Mouse (Mus musculus) stomach, postnatal 0 days (tissue): ENCODE measurements around the gene Eda2r. TPM values are rescaled to one million over a fixed set of nuclear protein-coding genes. Genes with fewer than 3 reads are reported as not detected.

Experiments used
- ATAC-seq: fragments of 200-750 bp; cut with Nextera tagmentation; 2 replicates; pipeline ENCODE4 v1.8.0; 2017; ENCODE audit not compliant: low FRiP score, low TSS enrichment
- DNase-seq: peaks from one replicate; pipeline ENCODE4 v3.0.0-alpha.2; 2016; ENCODE audit warnings: low spot score
- H3K27ac ChIP-seq: fragments of 300-500 bp; sonication (generic); replicated peaks from 2 replicates; pipeline ENCODE4 v1.5.1; 2014; ENCODE audit warnings: mild to moderate bottlenecking, control low read depth
- H3K27me3 ChIP-seq: fragments of 300-500 bp; sonication (generic); 2 replicates; pipeline ENCODE4 v1.6.1; 2014; ENCODE audit warnings: low read length; ENCODE audit not compliant: control insufficient read depth, insufficient read depth
- H3K36me3 ChIP-seq: fragments of 300-500 bp; sonication (generic); 2 replicates; pipeline ENCODE4 v1.6.1; 2014; ENCODE audit warnings: low read length, mixed read lengths; ENCODE audit not compliant: control insufficient read depth, insufficient read depth
- H3K4me1 ChIP-seq: fragments of 300-500 bp; sonication (generic); replicated peaks from 2 replicates; pipeline ENCODE4 v1.6.1; 2014; ENCODE audit warnings: antibody characterized with exemption; ENCODE audit not compliant: control insufficient read depth, insufficient read depth
- H3K4me2 ChIP-seq: fragments of 300-500 bp; sonication (generic); replicated peaks from 2 replicates; pipeline ENCODE4 v1.6.1; 2014; ENCODE audit warnings: low read depth, mild to moderate bottlenecking, control low read depth, moderate library complexity
- H3K4me3 ChIP-seq: fragments of 300-500 bp; sonication (generic); 2 replicates; pipeline ENCODE4 v1.5.1; 2014; ENCODE audit warnings: low read depth, low read length, control low read depth
- H3K9ac ChIP-seq: fragments of 300-500 bp; sonication (generic); 2 replicates; pipeline ENCODE4 v1.6.1; 2014; ENCODE audit warnings: mild to moderate bottlenecking, low read length, control low read depth, mixed read lengths
- H3K9me3 ChIP-seq: fragments of 300-500 bp; sonication (generic); 2 replicates; pipeline ENCODE4 v1.6.1; 2016; ENCODE audit warnings: low read length; ENCODE audit not compliant: control insufficient read depth
- CTCF ChIP-seq: IDR thresholded peaks from 2 replicates; pipeline ENCODE4 v1.5.1; 2016; ENCODE audit warnings: antibody characterized with exemption, low read depth, mild to moderate bottlenecking, moderate library complexity
- EP300 ChIP-seq: optimal IDR thresholded peaks from 2 replicates; pipeline ENCODE3; 2016; ENCODE audit warnings: antibody characterized with exemption
- WGBS: fragments of 180-500 bp; shearing (Covaris S2); extraction: QIAGEN DNeasy Blood & Tissue Kit; methylation state at CpG from one replicate; pipeline ENCODE4 v1.1.7; 2014; 5-methylcytosine and 5-hydroxymethylcytosine counted together
- polyA plus RNA-seq: library from polyadenylated mRNA; unstranded; fragments of >200 nt; fragmentation: Nextera tagmentation; extraction: Ambion mirVana; gene quantifications from 2 replicates; pipeline ENCODE4 v1.2.1, GENCODE M21; 2015

The Eda2r gene
- polyA plus RNA-seq, 1 experiment from 2014 or later = 0.40 TPM

DNA sequence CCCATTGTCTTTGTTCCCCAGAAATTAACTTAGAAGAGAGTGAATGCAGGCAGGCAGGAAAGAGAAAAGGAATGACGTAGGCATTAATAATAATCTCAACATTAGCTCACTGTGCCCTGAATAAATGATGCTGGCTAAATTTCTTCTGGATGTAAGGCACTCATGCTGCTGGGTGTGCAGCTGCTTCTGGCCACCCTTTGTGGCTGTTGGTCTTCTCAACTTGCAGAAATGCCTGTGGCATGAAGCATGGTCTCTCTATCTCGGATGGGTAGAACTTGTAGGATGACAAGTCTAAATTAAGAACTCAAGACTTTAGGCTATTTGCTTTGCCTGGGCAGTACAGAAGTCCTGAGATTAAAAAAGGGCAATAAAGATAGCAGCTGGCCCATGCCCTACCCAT is 8.3 kb downstream of the Eda2r start:
- no peaks in the 10 kb centered on the region for H3K36me3 ChIP-seq

DNA sequence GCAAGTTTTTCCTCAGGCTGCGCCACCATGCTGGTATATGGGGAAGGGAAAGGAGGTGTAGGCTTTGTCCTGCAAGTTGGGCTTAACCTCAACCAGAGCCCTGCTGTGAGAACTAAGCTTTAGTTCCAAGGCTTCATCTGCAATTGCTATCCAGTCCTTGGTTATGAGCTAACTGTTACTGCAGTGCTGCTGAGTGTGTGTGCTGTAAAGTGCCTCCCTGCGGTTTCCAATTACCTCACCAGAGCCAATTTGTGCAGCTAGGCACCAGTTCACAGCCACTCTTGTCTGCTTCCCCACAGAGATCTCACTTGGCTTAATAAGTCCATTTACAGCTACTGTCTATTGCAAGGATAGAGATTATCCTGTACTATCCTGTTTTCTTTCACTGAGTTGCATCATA is 16.1 kb downstream of the Eda2r start:
- Histone ChIP-seq H3K27me3 (no peaks in the 10 kb centered on the region), H3K9me3 (no peaks in the 10 kb centered on the region), H3K4me1 (no peaks in the 10 kb centered on the region), H3K9ac (no peak overlapping the region), H3K36me3 (no peaks in the 10 kb centered on the region), H3K4me2 (no peak overlapping the region), H3K27ac (no peak overlapping the region), H3K4me3 (no peak overlapping the region)
- TF ChIP-seq CTCF = no peak
- no peak for TF ChIP-seq EP300
- no peak for DNase-seq
- WGBS = 61% methylated on average over 2 of the region's 2 CpGs
- ATAC-seq = no peak

More for the DNA sequence above, 8.3 kb downstream of the Eda2r start:
- Histone ChIP-seq H3K27ac (no peak overlapping the region), H3K27me3 (no peaks in the 10 kb centered on the region), H3K4me1 (no peaks in the 10 kb centered on the region), H3K9me3 (no peaks in the 10 kb centered on the region), H3K4me3 (no peak overlapping the region), H3K4me2 (no peak overlapping the region), H3K9ac (no peak overlapping the region)
- no peak for TF ChIP-seq EP300
- TF ChIP-seq CTCF = no peak
- DNase-seq (no peak), ATAC-seq (no peak)
- 73% methylated on average over 2 of the region's 2 CpGs for WGBS

DNA sequence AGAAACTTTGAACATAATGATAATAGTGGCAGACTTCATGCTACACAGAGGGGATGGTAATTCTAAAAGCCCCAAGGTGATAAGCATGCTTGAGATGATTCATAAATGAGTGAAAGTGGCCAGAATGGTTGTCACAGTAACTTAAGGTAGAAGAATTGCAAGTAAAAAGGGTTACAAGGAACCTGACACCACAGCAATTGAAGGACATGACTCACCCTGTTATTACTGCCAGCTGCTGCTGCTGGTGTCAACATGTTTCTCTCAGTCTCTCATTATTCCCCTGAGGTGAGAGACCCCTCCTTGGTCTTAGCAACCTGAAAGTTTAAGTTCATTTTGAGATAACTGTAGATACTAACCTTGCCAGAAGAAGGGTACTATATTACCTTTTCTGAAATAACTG is 49.1 kb downstream of the Eda2r start:
- no peak for TF ChIP-seq EP300
- TF ChIP-seq CTCF = no peak
- Histone ChIP-seq H3K9me3 (no peaks in the 10 kb centered on the region), H3K27ac (no peak overlapping the region), H3K36me3 (no peaks in the 10 kb centered on the region), H3K27me3 (no peaks in the 10 kb centered on the region), H3K4me1 (no peaks in the 10 kb centered on the region), H3K4me3 (no peak overlapping the region), H3K4me2 (no peak overlapping the region), H3K9ac (no peak overlapping the region)
- DNase-seq (no peak), ATAC-seq (no peak)
